Mouse (Mus musculus) megakaryocyte progenitor cell, adult 5-6 weeks (primary cell): Measurements from ENCODE around the gene Garem2. TPM values are rescaled to one million over a fixed set of nuclear protein-coding genes. Genes with fewer than 3 reads are reported as not detected.
A peak's percentile ranks its signal among the peaks of the same experiment; 100 is the strongest.

ENCODE experiments used
- ATAC-seq: replicated peaks from 2 replicates; pipeline ENCODE4 v1.8.0; 2016; ENCODE audit warnings: mild to moderate bottlenecking, moderate TSS enrichment, inconsistent platforms; ENCODE audit not compliant: poor library complexity
- total RNA-seq, 2 experiments: library from RNA; stranded (forward) in 1 of 2; stranded (reverse) in 1 of 2; fragments of 157-497, 149-512 nt in 1 of 2; fragments of 200-1000 nt in 1 of 2; gene quantifications; 2 replicates each; pipeline versions ENCODE4 v1.2.3 to v1.2.4; 2015 to 2017

Gene Garem2
- total RNA-seq, 2 experiments from 2014 or later = not detected

- ATAC-seq = no peak
These were observed 47.0 kb downstream of the Garem2 start for GRCm38 (mm10) chr5:30152007-30152406.

GRCm38 (mm10) chr5:30152413-30152812 is 47.5 kb downstream of the Garem2 start:
- ATAC-seq = no peak

DNA sequence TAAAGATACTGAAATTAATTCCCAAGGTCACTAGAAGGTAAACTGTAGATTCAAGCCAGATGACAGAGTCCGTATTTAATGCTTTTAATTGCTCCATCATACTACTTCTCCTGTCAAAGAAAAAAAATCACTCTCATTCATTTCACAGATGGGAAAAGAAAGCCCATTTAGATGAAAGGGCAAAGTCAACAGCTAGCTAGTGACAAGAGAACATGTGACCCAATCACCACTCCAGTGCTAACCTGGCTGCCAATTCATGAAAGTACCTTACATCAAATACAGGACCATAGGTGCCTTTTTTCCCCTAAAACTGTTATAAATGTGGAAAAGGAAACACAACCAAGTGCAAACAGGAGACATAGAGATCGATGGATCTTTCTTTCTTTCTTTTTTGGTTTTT is 48.3 kb downstream of the Garem2 start:
- no peak for ATAC-seq

- no peak for ATAC-seq
These were observed 49.1 kb downstream of the Garem2 start for GRCm38 (mm10) chr5:30154013-30154412.

- ATAC-seq = peak; percentile 91
These were observed 49.8 kb downstream of the Garem2 start, which contains the start of the genes Hadha and Hadhb for GRCm38 (mm10) chr5:30154474-30155394. Hadha (minus strand) TSS chr5:30155162. Hadhb (plus strand) TSS chr5:30155248.

- ATAC-seq = peak; percentile 44
These were observed 50.4 kb downstream of the Garem2 start for GRCm38 (mm10) chr5:30155395-30155792.

DNA sequence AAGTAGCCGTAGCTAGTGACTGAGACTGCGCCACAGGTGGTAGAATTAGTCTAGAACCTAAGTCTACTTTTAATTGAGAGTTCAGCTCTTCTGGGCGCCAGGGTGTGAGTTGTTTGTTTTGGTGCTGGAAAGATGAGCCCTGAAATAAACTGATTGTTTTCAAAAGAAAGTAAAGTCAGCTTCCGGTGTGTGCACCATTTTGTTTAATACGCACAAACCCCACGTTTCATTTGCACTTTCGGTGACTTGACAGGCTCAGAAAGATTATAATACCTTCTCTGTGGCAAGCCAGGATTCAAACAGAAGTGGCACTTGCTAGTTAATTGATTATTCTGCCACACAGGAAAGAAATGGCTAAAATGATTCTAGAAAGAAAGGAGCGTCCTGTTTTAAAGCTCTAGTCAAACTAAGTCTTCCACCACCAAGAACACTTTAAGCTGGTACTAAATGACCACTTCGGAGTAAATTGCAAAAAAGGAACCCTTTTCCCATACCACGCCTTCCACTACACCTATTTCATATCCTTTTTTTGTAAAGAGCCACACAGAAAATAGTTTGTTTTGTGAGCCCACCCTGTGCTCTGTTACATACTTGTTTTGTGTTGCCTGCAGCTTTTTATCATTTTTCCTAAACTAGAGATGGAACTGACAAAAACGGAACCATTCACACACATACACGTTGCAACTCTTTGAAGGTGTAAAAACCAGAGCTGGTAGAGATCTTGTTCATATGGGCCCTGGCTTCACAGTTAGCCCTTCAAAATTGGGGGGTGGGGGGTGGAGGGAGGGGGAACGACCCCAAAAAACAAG is 51.1 kb downstream of the Garem2 start:
- ATAC-seq = peak; percentile 3; the same call in 1 of the 2 replicates

DNA sequence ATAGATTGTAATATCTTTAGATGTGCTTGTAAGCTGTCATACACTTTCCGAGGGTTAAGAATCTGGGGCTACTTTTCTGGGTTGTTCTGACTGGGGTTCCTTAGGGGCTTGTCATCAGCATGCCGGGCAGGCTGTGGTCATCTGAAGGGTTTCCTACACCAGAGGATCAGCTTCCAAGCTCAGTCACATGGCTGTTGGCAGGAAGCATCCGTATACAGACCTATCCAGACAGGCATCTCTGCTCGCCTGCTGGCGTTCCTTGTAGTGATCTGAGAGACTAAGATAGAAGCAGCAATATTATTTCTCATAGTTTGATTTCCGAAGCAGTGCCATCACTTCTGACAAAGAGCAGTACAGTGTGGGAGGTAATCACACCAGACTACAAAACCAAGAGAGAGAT is 54.6 kb downstream of the Garem2 start:
- no peak for ATAC-seq

DNA sequence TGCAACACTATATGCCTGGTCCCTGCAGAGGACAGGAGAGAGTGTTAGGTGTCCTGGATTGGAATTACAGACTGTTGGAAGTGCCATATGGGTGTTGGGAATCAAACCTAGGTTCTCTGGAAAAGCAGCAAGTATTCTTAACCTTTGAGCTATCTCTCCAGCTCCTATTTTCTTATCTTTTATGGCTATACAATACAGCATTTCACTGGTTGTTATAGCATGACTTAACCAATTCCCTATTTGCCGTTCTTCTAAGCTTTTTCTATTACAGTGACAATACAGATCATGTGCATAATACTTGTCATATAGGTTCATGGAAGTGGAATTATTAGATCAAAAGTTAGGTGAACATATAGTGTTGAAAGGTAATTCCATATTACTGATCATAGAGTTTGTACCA is 56.9 kb downstream of the Garem2 start:
- ATAC-seq = no peak

DNA sequence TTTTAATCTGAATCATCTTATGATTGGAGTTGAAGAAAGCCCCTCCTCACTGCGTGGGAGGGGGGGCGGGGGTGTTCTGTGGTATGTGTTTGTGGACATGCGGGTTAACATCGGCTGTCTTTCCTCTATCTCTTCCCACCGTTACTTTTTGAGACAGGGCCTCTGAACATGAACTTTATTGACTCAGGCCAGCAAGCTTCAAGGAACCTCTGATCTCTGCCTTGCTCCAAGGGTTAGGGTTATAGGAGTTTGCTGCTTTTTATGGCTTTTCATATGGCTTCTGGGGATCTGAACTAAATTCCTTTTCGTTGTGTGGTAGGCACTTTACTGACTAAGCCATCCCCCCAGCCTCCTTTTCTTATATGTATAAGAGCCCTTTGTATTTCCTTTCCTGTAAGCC is 57.4 kb downstream of the Garem2 start:
- no peak for ATAC-seq

DNA sequence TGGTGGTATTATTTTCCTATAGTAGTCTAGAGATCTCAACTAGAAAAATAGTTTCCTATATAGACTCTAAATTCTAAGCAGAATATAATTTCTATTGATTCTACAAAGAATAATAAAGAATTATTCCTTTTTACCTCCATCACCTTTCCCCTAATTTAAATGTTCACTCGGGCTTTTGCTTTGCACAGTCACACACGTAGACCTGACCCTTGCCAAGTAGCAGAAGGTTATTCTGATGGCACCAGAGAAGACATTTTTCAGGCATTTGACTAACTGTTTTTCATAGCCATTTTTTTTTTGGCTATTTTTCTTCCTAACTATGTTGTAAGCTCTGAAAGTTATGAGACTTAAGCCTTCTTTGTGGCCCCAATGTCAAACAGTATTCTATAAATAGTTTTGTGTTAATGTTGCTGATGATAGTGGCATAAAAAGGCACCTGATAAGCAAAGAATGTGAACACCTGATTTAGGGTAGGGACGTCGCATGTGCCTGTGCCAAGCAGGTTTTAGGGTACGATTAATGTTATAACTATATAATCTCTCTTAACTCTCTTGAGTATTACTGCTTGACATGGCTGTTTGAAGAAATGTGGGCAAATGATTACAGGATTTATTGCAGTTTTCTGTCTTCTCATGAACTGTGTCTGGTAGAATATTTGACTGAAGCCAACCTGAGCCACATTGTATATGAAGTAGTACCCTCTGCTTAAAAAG is 60.4 kb downstream of the Garem2 start:
- peak; percentile 63 for ATAC-seq

Other genes with a start within 250 kb of the Garem2 start
- gene Il6, start 92.0 kb upstream of the Garem2 start, total RNA-seq (2015) = 0.86 and 1.4 TPM in 2 replicates
- 0.07 and 2.7 TPM in 2 replicates for gene Il6, start 92.0 kb upstream of the Garem2 start, total RNA-seq (2017)
- 196 and 209 TPM in 2 replicates for gene Tyms, start 31.5 kb upstream of the Garem2 start, total RNA-seq (2015)
- 150 and 174 TPM in 2 replicates for gene Tyms, start 31.5 kb upstream of the Garem2 start, total RNA-seq (2017)
- gene 3110082J24Rik, start 925 bp downstream of the Garem2 start, total RNA-seq (2015) = not detected in 2 replicates
- gene 3110082J24Rik, start 925 bp downstream of the Garem2 start, total RNA-seq (2017) = not detected in 2 replicates
- gene Hadha, start 50.0 kb downstream of the Garem2 start, total RNA-seq (2015) = 49.5 and 54.4 TPM in 2 replicates
- gene Hadha, start 50.0 kb downstream of the Garem2 start, total RNA-seq (2017) = 133 and 148 TPM in 2 replicates
- gene Hadhb, start 50.1 kb downstream of the Garem2 start, total RNA-seq (2015) = 61.8 and 69.7 TPM in 2 replicates
- 65.1 and 82.6 TPM in 2 replicates for gene Hadhb, start 50.1 kb downstream of the Garem2 start, total RNA-seq (2017)
- 0.27 TPM in 1 of 2 replicates, not detected in the other for gene Adgrf3, start 100.6 kb downstream of the Garem2 start, total RNA-seq (2015)
- not detected in 2 replicates for gene Adgrf3, start 100.6 kb downstream of the Garem2 start, total RNA-seq (2017)
- gene Selenoi, start 127.4 kb downstream of the Garem2 start, total RNA-seq (2015) = 36.0 and 38.8 TPM in 2 replicates
- 47.5 and 67.4 TPM in 2 replicates for gene Selenoi, start 127.4 kb downstream of the Garem2 start, total RNA-seq (2017)
- 0.32 TPM in 1 of 2 replicates, not detected in the other for gene Drc1, start 176.2 kb downstream of the Garem2 start, total RNA-seq (2015)
- gene Drc1, start 176.2 kb downstream of the Garem2 start, total RNA-seq (2017) = not detected in 2 replicates